Mouse (Mus musculus): ENCODE measurements at regions not wholly inside any gene's neighbourhood (a gene's known extent, or its start where the extent isn't known, plus 50 kb on each side); places are given as distances from the start of the nearest gene placed in this dataset.
"Not testable (repeated sequence)": the region's sequence is repeated elsewhere in the genome, so short reads cannot be mapped to it uniquely, and the experiment has no call there.

DNA sequence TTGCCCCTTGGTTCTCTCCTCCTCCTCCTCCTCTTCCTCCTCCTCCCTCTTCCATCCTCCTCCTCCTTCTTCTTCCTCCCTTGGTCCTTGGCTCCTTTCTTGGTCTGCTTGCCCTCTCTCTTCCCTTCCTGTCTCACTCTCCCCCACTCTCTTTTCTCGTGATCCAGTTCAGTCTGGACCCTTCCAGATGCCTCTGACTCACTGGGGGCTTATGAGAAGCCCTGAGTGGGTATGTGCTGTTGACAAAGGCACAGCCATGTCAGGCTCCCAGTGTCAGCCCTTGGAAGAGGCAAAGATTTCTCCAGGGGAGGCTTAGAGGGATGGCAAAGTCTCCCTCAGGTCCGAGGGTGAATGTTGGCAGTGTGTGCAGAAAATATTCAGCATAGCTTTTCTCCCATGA, 78.0 kb downstream of the Tmem17 start:
- WGBS, result 65% methylated on average over 2 of the region's 2 CpGs
- H3K36me3 ChIP-seq (ENCODE audit: control insufficient read depth, insufficient read depth, low read length), result no peaks in the 10 kb centered on the region
- no peaks in the 10 kb centered on the region for H3K27me3 ChIP-seq (ENCODE audit: control insufficient read depth, insufficient read depth, low read length)
- TF ChIP-seq CTCF (IDR thresholded peaks at IDR 0.05; ENCODE audit: extremely low read depth, insufficient read length, insufficient replicate concordance, low read depth, low read length) (no peak), POLR2A (IDR thresholded peaks at IDR 0.05; ENCODE audit: low read depth, low read length) (no peak)
- H3K4me3 ChIP-seq (ENCODE audit: low read depth, low read length), result no peak overlapping the region
- no peak overlapping the region for H3K27ac ChIP-seq (ENCODE audit: insufficient read depth, low read depth, low read length)
- H3K4me1 ChIP-seq (ENCODE audit: control insufficient read depth, insufficient read depth, insufficient read length, low read length), result no peaks in the 10 kb centered on the region

DNA sequence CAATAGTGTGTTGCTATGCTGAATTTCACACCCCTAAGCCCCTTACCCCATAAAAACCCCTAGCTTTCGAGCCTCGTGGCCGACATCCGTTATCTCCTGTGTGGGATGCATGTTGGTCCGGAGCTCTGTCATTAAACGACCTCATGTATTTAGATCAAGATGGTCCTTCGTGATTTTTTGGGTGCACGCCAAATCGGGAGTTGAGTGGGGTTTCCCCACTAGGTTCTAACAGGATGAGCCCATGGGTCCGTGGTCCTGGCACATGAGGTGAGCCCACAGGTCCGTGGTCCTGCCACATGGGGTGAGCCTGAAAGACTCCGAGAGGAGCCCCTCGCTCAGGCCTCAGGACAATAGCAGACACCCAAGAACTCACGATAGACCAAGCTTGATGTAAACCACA, 79.2 kb downstream of the Tmem17 start:
- H3K4me1 ChIP-seq (ENCODE audit: control insufficient read depth, insufficient read depth, insufficient read length, low read length); H3K27me3 ChIP-seq (ENCODE audit: control insufficient read depth, insufficient read depth, low read length); H3K4me3 ChIP-seq (ENCODE audit: low read depth, low read length); H3K27ac ChIP-seq (ENCODE audit: insufficient read depth, low read depth, low read length); H3K36me3 ChIP-seq (ENCODE audit: control insufficient read depth, insufficient read depth, low read length): not testable (repeated sequence)
- WGBS, result 88% methylated on average over 14 of the region's 14 CpGs

- WGBS, result 88% methylated on average over 5 of the region's 5 CpGs
- TF ChIP-seq POLR2A (IDR thresholded peaks at IDR 0.05; ENCODE audit: low read depth, low read length) (no peak), CTCF (IDR thresholded peaks at IDR 0.05; ENCODE audit: extremely low read depth, insufficient read length, insufficient replicate concordance, low read depth, low read length) (no peak)
- H3K27ac ChIP-seq (ENCODE audit: insufficient read depth, low read depth, low read length), result no peak overlapping the region
Measured at GRCm38 (mm10) chr11:22592706-22593105, 80.8 kb downstream of the Tmem17 start.

DNA sequence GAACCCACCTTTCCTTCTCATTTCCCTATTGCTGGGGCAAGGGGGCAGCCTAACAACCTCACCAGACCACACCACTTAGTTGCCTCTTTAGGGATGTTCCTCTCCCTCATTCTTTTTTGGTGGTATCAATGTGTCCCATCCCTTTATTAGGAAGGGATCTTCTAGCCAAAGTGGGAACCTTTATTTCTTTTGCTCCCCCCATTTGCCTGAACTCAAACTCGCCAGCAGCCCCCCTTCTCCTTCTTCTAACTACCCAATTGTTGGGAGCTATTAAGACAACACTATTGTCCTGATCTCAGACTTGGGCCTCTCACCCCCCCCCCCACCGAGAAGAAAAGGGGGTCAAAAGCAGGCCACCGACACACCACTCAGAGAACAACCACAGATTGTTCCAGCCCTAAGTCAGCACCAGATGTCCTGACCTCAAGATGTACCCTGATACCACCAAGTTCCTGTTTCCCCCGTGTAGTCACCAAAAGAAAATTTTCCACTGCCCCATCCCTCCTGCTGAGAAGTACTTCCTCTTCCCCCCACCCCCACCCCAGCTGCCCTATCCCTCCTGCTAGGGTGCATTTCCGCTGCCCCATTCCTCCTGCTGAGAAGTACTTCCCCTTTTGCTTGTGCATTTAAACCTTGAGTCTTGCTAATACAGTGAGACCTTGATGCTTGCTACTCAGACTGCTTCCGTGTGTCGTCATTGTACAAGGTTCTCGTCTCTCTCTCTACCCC, 84.4 kb downstream of the Tmem17 start:
- WGBS, result 89% methylated on average over 8 of the region's 8 CpGs
- H3K4me3 ChIP-seq (ENCODE audit: low read depth, low read length), result no peak overlapping the region
- no peaks in the 10 kb centered on the region for H3K27me3 ChIP-seq (ENCODE audit: control insufficient read depth, insufficient read depth, low read length)
- TF ChIP-seq POLR2A (IDR thresholded peaks at IDR 0.05; ENCODE audit: low read depth, low read length), result no peak
- TF ChIP-seq CTCF (IDR thresholded peaks at IDR 0.05; ENCODE audit: extremely low read depth, insufficient read length, insufficient replicate concordance, low read depth, low read length), result no peak
- H3K4me1 ChIP-seq (ENCODE audit: control insufficient read depth, insufficient read depth, insufficient read length, low read length), result no peaks in the 10 kb centered on the region
- no peak overlapping the region for H3K27ac ChIP-seq (ENCODE audit: insufficient read depth, low read depth, low read length)
- no peaks in the 10 kb centered on the region for H3K36me3 ChIP-seq (ENCODE audit: control insufficient read depth, insufficient read depth, low read length)

More at GRCm38 (mm10) chr11:22592706-22593105, 80.8 kb downstream of the Tmem17 start:
- Histone ChIP-seq H3K4me1 (ENCODE audit: control insufficient read depth, insufficient read depth, insufficient read length, low read length) (no peaks in the 10 kb centered on the region), H3K4me3 (ENCODE audit: low read depth, low read length) (no peak overlapping the region), H3K27me3 (ENCODE audit: control insufficient read depth, insufficient read depth, low read length) (no peaks in the 10 kb centered on the region), H3K36me3 (ENCODE audit: control insufficient read depth, insufficient read depth, low read length) (no peaks in the 10 kb centered on the region)

DNA sequence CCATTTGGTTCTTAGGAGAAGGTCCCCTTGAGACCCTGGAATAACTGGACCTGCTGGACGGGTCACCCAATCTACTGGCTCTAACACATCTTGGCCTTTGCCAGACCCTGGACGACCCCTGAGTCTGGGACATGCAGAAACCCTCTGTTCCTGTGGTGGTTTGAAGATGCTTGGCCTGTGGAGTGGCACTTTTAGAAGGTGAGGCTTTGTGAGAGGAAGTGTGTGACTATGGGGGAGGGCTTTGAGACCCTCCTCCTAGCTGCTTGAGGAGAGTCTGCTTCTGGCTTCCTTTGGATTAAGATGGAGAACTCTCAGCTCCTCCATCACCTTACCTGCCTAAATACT, 84.9 kb downstream of the Tmem17 start:
- Histone ChIP-seq H3K27ac (ENCODE audit: insufficient read depth, low read depth, low read length) (no peak overlapping the region), H3K4me3 (ENCODE audit: low read depth, low read length) (no peak overlapping the region), H3K36me3 (ENCODE audit: control insufficient read depth, insufficient read depth, low read length) (no peaks in the 10 kb centered on the region), H3K27me3 (ENCODE audit: control insufficient read depth, insufficient read depth, low read length) (no peaks in the 10 kb centered on the region), H3K4me1 (ENCODE audit: control insufficient read depth, insufficient read depth, insufficient read length, low read length) (no peaks in the 10 kb centered on the region)
- TF ChIP-seq POLR2A (IDR thresholded peaks at IDR 0.05; ENCODE audit: low read depth, low read length) (no peak), CTCF (IDR thresholded peaks at IDR 0.05; ENCODE audit: extremely low read depth, insufficient read length, insufficient replicate concordance, low read depth, low read length) (no peak)
- 83% methylated on average over 2 of the region's 2 CpGs for WGBS

- Histone ChIP-seq H3K27ac (ENCODE audit: insufficient read depth, low read depth, low read length) (no peak overlapping the region), H3K36me3 (ENCODE audit: control insufficient read depth, insufficient read depth, low read length) (no peaks in the 10 kb centered on the region), H3K4me1 (ENCODE audit: control insufficient read depth, insufficient read depth, insufficient read length, low read length) (peaks cover 3% of the 10 kb centered on the region; the same call in 1 of the 2 replicates), H3K27me3 (ENCODE audit: control insufficient read depth, insufficient read depth, low read length) (no peaks in the 10 kb centered on the region), H3K4me3 (ENCODE audit: low read depth, low read length) (no peak overlapping the region)
- TF ChIP-seq CTCF (IDR thresholded peaks at IDR 0.05; ENCODE audit: extremely low read depth, insufficient read length, insufficient replicate concordance, low read depth, low read length), result no peak
- TF ChIP-seq POLR2A (IDR thresholded peaks at IDR 0.05; ENCODE audit: low read depth, low read length), result no peak
- 72% methylated on average over 7 of the region's 7 CpGs for WGBS
Measured at GRCm38 (mm10) chr11:22600370-22600769, 88.5 kb downstream of the Tmem17 start.

- 41% methylated on average over 3 of the region's 3 CpGs for WGBS
- no peak for TF ChIP-seq CTCF (IDR thresholded peaks at IDR 0.05; ENCODE audit: extremely low read depth, insufficient read length, insufficient replicate concordance, low read depth, low read length)
- no peak for TF ChIP-seq POLR2A (IDR thresholded peaks at IDR 0.05; ENCODE audit: low read depth, low read length)
- Histone ChIP-seq H3K27ac (ENCODE audit: insufficient read depth, low read depth, low read length) (no peak overlapping the region), H3K4me1 (ENCODE audit: control insufficient read depth, insufficient read depth, insufficient read length, low read length) (peaks cover 3% of the 10 kb centered on the region; the same call in 1 of the 2 replicates), H3K36me3 (ENCODE audit: control insufficient read depth, insufficient read depth, low read length) (no peaks in the 10 kb centered on the region), H3K4me3 (ENCODE audit: low read depth, low read length) (no peak overlapping the region), H3K27me3 (ENCODE audit: control insufficient read depth, insufficient read depth, low read length) (no peaks in the 10 kb centered on the region)
Measured at GRCm38 (mm10) chr11:22601977-22602376, 90.1 kb downstream of the Tmem17 start.
